Mouse (Mus musculus) urinary bladder, postnatal 14 days (tissue): ENCODE measurements around the gene Idnk.

Source experiments
- DNase-seq: peaks from one replicate; pipeline ENCODE4 v3.0.0; 2021; ENCODE audit warnings: low spot score

Idnk gene

GRCm38 (mm10) chr13:58194908-58195307 is 37.5 kb downstream of the Idnk start:
- no peak for DNase-seq

- no peak for DNase-seq
Observed at GRCm38 (mm10) chr13:58197211-58197610, 39.8 kb downstream of the Idnk start.

DNA sequence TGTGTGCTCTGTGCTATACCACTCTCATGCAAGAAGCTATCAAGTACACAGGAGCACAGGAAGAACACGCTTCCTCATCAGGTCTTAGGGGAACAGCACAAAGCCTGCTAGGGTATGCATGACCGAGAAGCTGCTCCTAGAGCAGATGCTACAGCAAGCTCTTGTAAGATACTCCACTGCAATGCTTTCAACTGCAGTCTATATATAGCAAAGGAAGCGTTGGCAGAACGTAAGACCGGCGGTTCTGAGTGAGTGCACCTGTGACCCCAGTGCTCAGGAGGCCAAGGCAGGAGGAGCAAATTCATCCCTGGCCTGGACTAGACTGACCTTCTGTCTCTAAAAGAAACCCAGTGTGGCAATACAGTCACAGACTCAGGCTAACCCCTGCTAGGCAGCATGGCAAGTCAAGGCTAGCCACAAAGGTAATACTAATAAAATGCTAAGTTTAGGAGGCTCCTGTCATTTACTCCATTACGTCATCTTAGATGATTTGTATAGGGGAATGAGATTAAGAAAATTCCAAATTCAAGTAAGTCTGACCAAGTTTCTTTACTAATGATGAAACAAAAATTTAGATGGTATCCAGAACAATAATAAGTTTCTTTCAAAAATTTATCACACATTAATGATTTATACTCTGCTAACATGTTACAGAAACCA is 40.7 kb downstream of the Idnk start:
- no peak for DNase-seq

- DNase-seq, result no peak
Observed at GRCm38 (mm10) chr13:58201343-58201742, 43.9 kb downstream of the Idnk start.

DNA sequence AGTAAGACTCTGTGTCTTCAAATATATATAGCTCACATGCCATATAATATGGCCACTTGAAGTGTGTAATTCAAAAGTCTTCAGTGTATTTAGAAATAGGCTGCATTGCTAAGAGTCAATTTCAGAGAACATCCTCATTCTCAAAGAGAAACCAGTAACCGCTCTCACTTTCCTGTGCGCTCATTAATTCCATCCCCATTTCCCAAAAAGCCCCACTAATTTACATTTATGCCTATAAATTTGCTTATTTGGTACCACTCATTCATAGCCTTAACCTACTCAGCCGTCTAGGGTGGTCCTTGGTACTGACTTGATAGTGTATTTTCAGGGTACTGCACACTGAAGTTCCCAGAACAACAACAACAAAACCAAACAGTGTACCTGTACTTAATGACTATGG is 44.5 kb downstream of the Idnk start:
- DNase-seq, result no peak

- DNase-seq, result no peak
Observed at GRCm38 (mm10) chr13:58202903-58203302, 45.5 kb downstream of the Idnk start.

DNA sequence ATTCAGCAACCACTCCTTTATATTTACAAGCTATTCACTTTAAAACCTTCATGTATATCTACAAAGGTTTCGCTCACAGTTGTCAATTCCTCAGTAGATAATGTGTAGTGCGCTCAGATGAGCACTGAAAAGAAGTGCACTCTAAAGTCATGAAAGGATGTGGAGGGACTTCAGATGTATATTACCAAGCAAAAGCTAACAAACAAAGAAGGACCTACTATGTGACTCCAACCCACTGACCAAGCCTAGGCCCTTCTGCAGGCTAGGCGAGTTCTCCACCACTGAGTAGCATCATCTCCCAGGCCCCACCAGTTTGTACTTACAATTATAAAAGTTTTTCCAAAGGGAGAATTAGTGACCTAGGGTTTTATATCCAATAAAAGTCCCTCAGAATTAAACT is 46.8 kb downstream of the Idnk start:
- no peak for DNase-seq

DNA sequence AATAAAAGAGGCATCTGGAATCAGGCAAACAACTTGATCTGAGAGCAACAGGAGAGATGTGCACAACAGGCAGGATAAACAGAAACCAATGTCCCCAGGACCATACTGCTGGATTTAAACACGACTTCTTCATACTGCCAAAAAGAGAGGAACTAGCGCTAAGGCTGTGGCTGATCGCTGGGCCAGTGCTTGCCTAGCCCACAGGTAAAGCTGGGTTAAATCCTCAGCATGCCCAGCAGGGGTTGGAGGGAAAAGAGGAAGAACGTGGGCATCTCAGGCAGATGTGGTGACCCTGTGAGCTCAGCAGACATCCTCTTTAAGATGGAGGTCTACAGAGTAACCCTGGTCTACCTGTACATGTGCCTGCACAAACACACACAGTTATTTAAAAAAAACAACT is 47.5 kb downstream of the Idnk start:
- no peak for DNase-seq

DNA sequence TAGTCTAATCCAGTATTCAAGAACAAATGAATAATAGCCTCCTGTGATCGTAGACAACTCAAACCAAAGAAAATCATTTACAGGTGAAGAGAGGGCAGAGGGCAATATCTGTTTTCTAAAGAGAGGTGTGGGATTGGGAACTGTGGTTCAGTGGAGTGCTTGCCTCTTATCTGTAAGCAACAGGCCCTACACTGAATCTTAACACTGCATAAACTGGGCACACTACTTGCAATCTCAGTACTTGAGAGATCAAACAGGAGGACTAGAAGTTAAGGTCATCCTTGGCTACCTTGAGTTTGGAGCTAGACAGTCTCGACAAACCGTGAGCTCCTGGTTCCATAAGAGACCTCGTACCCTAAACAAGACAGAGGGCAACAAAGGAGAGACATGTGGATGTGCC is 48.6 kb downstream of the Idnk start:
- DNase-seq, result no peak

DNA sequence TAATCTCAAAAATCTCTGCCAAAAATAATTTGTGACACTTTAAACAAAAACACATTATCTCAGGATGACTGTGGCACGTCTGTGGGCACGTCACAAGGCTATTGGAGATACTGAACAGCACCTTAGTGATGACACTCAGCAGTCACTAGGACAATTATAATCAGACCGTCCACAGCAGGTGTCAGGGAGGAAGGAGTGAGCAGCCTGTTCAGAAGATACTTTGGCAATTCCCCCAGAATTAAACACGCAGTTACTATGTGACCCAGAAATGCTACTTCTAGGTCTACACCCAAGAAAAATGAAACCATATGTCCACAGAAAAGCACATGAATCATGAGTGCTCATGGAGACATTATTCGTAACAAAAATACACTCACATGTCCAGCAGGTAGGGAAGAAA is 53.0 kb downstream of the Idnk start:
- no peak for DNase-seq

GRCm38 (mm10) chr13:58212530-58212929 is 55.1 kb downstream of the Idnk start:
- no peak for DNase-seq

GRCm38 (mm10) chr13:58213801-58214200 is 56.4 kb downstream of the Idnk start:
- DNase-seq, result no peak
